Mouse (Mus musculus): ENCODE measurements at regions not wholly inside any gene's neighbourhood (a gene's known extent, or its start where the extent isn't known, plus 50 kb on each side); places are given as distances from the start of the nearest gene placed in this dataset.

DNA sequence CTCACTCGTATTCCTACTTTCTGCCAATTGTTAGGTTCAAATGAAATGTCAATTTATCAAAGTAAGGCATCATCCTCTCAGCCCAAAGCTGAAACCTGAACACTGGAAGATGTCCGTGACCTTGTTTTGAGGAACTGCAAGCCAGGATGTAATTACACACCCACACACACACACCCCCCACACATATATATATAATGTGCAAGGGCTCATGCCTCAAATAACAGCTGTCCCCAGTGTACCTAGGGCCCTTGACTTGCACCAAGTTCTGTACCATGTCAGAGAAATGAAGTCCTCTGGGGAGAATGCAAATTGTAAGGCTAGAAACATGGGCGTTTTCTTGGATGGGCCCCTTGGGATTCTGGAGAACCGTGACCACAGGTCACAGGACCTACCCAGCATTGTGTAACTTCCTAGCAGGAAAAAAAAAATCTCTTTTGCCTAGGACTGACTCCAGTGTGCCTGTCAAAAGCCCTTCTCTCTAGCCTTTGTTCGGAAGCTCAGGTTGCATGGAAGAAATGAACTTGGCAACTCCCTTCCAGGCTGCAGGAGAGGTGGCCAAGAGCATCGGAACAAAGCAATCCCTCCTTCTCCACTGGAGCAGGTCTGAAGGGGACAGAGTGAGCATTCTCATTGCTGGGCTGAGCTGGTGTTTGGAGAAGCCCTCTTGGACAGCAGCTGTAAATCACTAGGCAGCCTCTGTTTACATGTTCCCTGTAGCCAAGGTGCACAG is 118.5 kb downstream of the Trib2 start:
- H3K4me3 ChIP-seq (ENCODE audit: control insufficient read depth in 1 of 2, insufficient read depth in 1 of 2, low read depth in 1 of 2, low read length in 2 of 2), result no peak overlapping the region
- no peak overlapping the region for H3K9ac ChIP-seq (ENCODE audit: low read length)
- H3K4me2 ChIP-seq (ENCODE audit: low read length), result no peak overlapping the region
- H3K27ac ChIP-seq (replicated peaks in 1 of 2; ENCODE audit: control insufficient read depth in 1 of 2, insufficient read depth in 1 of 2, low read depth in 2 of 2, low read length in 2 of 2), result peak overlapping the region in 1 of 2 experiments; percentile 10; a peak in 1 of 4 replicates
- no peaks in the 10 kb centered on the region for H3K9me3 ChIP-seq (ENCODE audit: control insufficient read depth, low read length)
- no peaks in the 10 kb centered on the region for H3K27me3 ChIP-seq (ENCODE audit: control insufficient read depth, insufficient read depth, low read length)
- H3K36me3 ChIP-seq (ENCODE audit: control insufficient read depth, insufficient read depth, low read length), result no peaks in the 10 kb centered on the region
- H3K4me1 ChIP-seq (ENCODE audit: control insufficient read depth in 2 of 2, insufficient read depth in 2 of 2, low read length in 2 of 2), result no peaks in the 10 kb centered on the region; a peak in 1 of 4 replicates
- 61% methylated on average over 6 of the region's 6 CpGs for whole genome bisulfite sequencing
- ATAC-seq (ENCODE audit: insufficient number of reproducible peaks, insufficient read depth, low FRiP score, low read depth), result no peak; the same call in 1 of the 2 replicates

DNA sequence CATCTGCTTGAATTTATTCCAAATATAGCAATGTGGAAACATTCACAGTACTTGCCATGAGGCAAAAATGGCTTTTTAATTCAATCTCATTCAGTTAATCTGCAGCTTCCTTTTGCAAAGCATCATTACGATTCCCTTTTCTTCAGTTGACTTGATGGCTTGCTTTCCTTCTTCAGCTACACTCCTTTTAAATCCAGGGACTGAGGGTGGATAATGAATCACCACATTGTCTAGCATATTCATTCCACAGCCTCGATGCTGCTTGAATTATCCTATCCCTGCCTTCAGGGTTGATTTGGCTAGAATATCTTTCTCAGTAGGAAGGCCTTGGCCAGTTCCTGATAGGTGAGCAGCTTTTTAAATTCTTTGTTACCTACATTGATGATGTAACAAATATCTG is 128.4 kb downstream of the Trib2 start:
- WGBS, result 79% methylated on average over 2 of the region's 2 CpGs
- Histone ChIP-seq H3K9ac (ENCODE audit: low read length) (no peak overlapping the region), H3K27me3 (ENCODE audit: control insufficient read depth, insufficient read depth, low read length) (no peaks in the 10 kb centered on the region), H3K9me3 (ENCODE audit: control insufficient read depth, low read length) (no peaks in the 10 kb centered on the region), H3K4me3 (ENCODE audit: control insufficient read depth in 1 of 2, insufficient read depth in 1 of 2, low read depth in 1 of 2, low read length in 2 of 2) (no peak overlapping the region), H3K27ac (replicated peaks in 1 of 2; ENCODE audit: control insufficient read depth in 1 of 2, insufficient read depth in 1 of 2, low read depth in 2 of 2, low read length in 2 of 2) (no peak overlapping the region), H3K36me3 (ENCODE audit: control insufficient read depth, insufficient read depth, low read length) (no peaks in the 10 kb centered on the region), H3K4me1 (ENCODE audit: control insufficient read depth in 2 of 2, insufficient read depth in 2 of 2, low read length in 2 of 2) (no peaks in the 10 kb centered on the region), H3K4me2 (ENCODE audit: low read length) (no peak overlapping the region)
- ATAC-seq (ENCODE audit: insufficient number of reproducible peaks, insufficient read depth, low FRiP score, low read depth), result no peak

DNA sequence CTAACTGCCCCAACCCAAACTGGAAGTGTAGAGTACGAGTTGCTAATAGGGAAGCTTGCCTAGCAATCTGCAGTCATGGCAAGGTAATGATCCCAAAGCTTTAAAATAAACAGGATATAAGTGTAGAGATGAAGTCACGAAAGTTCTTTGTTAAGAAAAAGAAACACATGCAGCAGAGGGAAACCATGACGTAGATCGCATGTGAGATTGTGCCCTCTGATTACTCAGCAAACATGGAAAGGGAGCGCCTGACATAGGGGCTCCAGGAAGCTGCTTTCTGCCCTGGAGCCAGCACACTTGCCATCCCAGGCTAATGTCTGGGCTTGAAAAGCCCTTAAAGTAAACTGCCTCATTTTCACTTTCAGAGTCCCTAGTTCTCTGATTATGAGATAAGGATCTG is 132.4 kb downstream of the Trib2 start:
- Histone ChIP-seq H3K9ac (ENCODE audit: low read length) (no peak overlapping the region), H3K4me1 (ENCODE audit: control insufficient read depth in 2 of 2, insufficient read depth in 2 of 2, low read length in 2 of 2) (no peaks in the 10 kb centered on the region), H3K27ac (replicated peaks in 1 of 2; ENCODE audit: control insufficient read depth in 1 of 2, insufficient read depth in 1 of 2, low read depth in 2 of 2, low read length in 2 of 2) (no peak overlapping the region), H3K4me2 (ENCODE audit: low read length) (no peak overlapping the region), H3K9me3 (ENCODE audit: control insufficient read depth, low read length) (no peaks in the 10 kb centered on the region), H3K27me3 (ENCODE audit: control insufficient read depth, insufficient read depth, low read length) (no peaks in the 10 kb centered on the region), H3K36me3 (ENCODE audit: control insufficient read depth, insufficient read depth, low read length) (no peaks in the 10 kb centered on the region), H3K4me3 (ENCODE audit: control insufficient read depth in 1 of 2, insufficient read depth in 1 of 2, low read depth in 1 of 2, low read length in 2 of 2) (no peak overlapping the region)
- WGBS, result 66% methylated on average over 5 of the region's 5 CpGs
- no peak for ATAC-seq (ENCODE audit: insufficient number of reproducible peaks, insufficient read depth, low FRiP score, low read depth)

GRCm38 (mm10) chr12:15681678-15682355 is 134.9 kb downstream of the Trib2 start:
- Histone ChIP-seq H3K36me3 (ENCODE audit: control insufficient read depth, insufficient read depth, low read length) (no peaks in the 10 kb centered on the region), H3K9ac (ENCODE audit: low read length) (no peak overlapping the region), H3K9me3 (ENCODE audit: control insufficient read depth, low read length) (no peaks in the 10 kb centered on the region), H3K4me2 (ENCODE audit: low read length) (no peak overlapping the region), H3K27ac (replicated peaks in 1 of 2; ENCODE audit: control insufficient read depth in 1 of 2, insufficient read depth in 1 of 2, low read depth in 2 of 2, low read length in 2 of 2) (no peak overlapping the region), H3K4me3 (ENCODE audit: control insufficient read depth in 1 of 2, insufficient read depth in 1 of 2, low read depth in 1 of 2, low read length in 2 of 2) (no peak overlapping the region), H3K4me1 (ENCODE audit: control insufficient read depth in 2 of 2, insufficient read depth in 2 of 2, low read length in 2 of 2) (no peaks in the 10 kb centered on the region), H3K27me3 (ENCODE audit: control insufficient read depth, insufficient read depth, low read length) (no peaks in the 10 kb centered on the region)
- no peak for ATAC-seq (ENCODE audit: insufficient number of reproducible peaks, insufficient read depth, low FRiP score, low read depth)
- WGBS, result 87% methylated on average over 5 of the region's 5 CpGs

DNA sequence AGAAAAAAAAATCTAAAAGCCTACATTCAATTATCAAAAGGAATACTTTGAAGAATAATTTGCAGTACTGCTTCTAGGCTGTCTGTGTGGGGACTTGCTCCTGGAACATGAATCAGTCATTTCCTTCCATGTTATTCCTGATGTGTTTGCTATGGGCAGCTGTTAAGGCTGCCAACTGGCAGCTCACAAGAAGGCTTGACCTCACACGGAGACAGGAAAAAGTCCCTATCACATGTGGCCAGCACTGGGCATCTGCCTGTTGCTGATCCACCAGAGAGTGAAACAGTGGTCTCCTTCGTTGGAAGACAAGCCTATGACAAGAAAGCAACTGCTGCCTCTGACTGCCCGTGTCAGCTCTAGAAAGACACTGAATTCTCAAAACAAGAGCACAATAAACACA is 140.6 kb downstream of the Trib2 start:
- WGBS, result 50% methylated on average over 3 of the region's 3 CpGs
- H3K4me2 ChIP-seq (ENCODE audit: low read length), result no peak overlapping the region
- H3K9ac ChIP-seq (ENCODE audit: low read length), result no peak overlapping the region
- no peak overlapping the region for H3K27ac ChIP-seq (replicated peaks in 1 of 2; ENCODE audit: control insufficient read depth in 1 of 2, insufficient read depth in 1 of 2, low read depth in 2 of 2, low read length in 2 of 2)
- no peaks in the 10 kb centered on the region for H3K9me3 ChIP-seq (ENCODE audit: control insufficient read depth, low read length)
- ATAC-seq (ENCODE audit: insufficient number of reproducible peaks, insufficient read depth, low FRiP score, low read depth), result no peak
- no peaks in the 10 kb centered on the region for H3K4me1 ChIP-seq (ENCODE audit: control insufficient read depth in 2 of 2, insufficient read depth in 2 of 2, low read length in 2 of 2)
- no peaks in the 10 kb centered on the region for H3K27me3 ChIP-seq (ENCODE audit: control insufficient read depth, insufficient read depth, low read length)
- H3K36me3 ChIP-seq (ENCODE audit: control insufficient read depth, insufficient read depth, low read length), result no peaks in the 10 kb centered on the region
- H3K4me3 ChIP-seq (ENCODE audit: control insufficient read depth in 1 of 2, insufficient read depth in 1 of 2, low read depth in 1 of 2, low read length in 2 of 2), result no peak overlapping the region

DNA sequence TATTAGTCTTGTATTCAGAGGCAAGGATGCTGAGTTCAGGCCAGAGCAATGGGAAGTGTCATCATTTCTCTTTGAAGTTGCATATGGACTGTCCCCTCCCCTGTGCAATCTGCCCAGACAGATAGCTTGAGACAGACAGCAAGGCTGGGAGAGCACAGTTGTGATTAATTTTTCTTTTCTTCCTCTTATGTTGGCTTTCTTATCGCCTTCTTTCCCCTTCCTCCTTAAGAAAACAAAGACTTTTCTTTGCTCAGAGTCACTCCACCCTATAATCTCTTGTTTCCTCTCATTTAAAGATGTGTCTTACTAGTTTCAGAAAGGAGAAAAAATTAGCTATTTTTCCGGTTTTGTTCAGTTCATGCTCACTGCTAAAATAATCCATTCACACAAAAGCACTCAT is 157.0 kb downstream of the Trib2 start:
- H3K27ac ChIP-seq (replicated peaks in 1 of 2; ENCODE audit: control insufficient read depth in 1 of 2, insufficient read depth in 1 of 2, low read depth in 2 of 2, low read length in 2 of 2), result no peak overlapping the region
- no peaks in the 10 kb centered on the region for H3K36me3 ChIP-seq (ENCODE audit: control insufficient read depth, insufficient read depth, low read length)
- peaks cover 2 to 6% of the 10 kb centered on the region in 2 experiments for H3K4me1 ChIP-seq (ENCODE audit: control insufficient read depth in 2 of 2, insufficient read depth in 2 of 2, low read length in 2 of 2)
- WGBS, result 54% methylated on average over 2 of the region's 2 CpGs
- H3K27me3 ChIP-seq (ENCODE audit: control insufficient read depth, insufficient read depth, low read length), result no peaks in the 10 kb centered on the region
- H3K9me3 ChIP-seq (ENCODE audit: control insufficient read depth, low read length), result no peaks in the 10 kb centered on the region
- H3K4me2 ChIP-seq (ENCODE audit: low read length), result no peak overlapping the region
- no peak overlapping the region for H3K9ac ChIP-seq (ENCODE audit: low read length)
- H3K4me3 ChIP-seq (ENCODE audit: control insufficient read depth in 1 of 2, insufficient read depth in 1 of 2, low read depth in 1 of 2, low read length in 2 of 2), result no peak overlapping the region
- no peak for ATAC-seq (ENCODE audit: insufficient number of reproducible peaks, insufficient read depth, low FRiP score, low read depth)

GRCm38 (mm10) chr12:15659332-15659731 is 157.4 kb downstream of the Trib2 start:
- Histone ChIP-seq H3K27ac (replicated peaks in 1 of 2; ENCODE audit: control insufficient read depth in 1 of 2, insufficient read depth in 1 of 2, low read depth in 2 of 2, low read length in 2 of 2) (no peak overlapping the region), H3K4me2 (ENCODE audit: low read length) (no peak overlapping the region), H3K4me3 (ENCODE audit: control insufficient read depth in 1 of 2, insufficient read depth in 1 of 2, low read depth in 1 of 2, low read length in 2 of 2) (no peak overlapping the region), H3K27me3 (ENCODE audit: control insufficient read depth, insufficient read depth, low read length) (no peaks in the 10 kb centered on the region), H3K4me1 (ENCODE audit: control insufficient read depth in 2 of 2, insufficient read depth in 2 of 2, low read length in 2 of 2) (peaks cover 2 to 6% of the 10 kb centered on the region in 2 experiments), H3K9ac (ENCODE audit: low read length) (no peak overlapping the region), H3K9me3 (ENCODE audit: control insufficient read depth, low read length) (no peaks in the 10 kb centered on the region), H3K36me3 (ENCODE audit: control insufficient read depth, insufficient read depth, low read length) (no peaks in the 10 kb centered on the region)
- no peak for ATAC-seq (ENCODE audit: insufficient number of reproducible peaks, insufficient read depth, low FRiP score, low read depth)
- 72% methylated on average over 2 of the region's 2 CpGs for WGBS

Data from heart, embryonic 14.5 days (tissue).